Mouse (Mus musculus): ENCODE data around the gene Cdk18.
"Not testable (repeated sequence)": the region's sequence is repeated elsewhere in the genome, so short reads cannot be mapped to it uniquely, and the experiment has no call there.

Cdk18 gene

GRCm38 (mm10) chr1:132139416-132139864 is at the start of gene Cdk18:
Gene Cdk18, minus strand, starts transcription at chr1:132139684.
- CTCF ChIA-PET: interaction anchor here (0.6 kb wide), 1 partner anchor 144 kb away, joined by 6 read pairs; no protein-coding TSS in a partner anchor

GRCm38 (mm10) chr1:132189231-132189630 is 49.7 kb upstream of the Cdk18 start:
- CTCF ChIA-PET: no interaction called here

GRCm38 (mm10) chr1:132188442-132189066 is 49.1 kb upstream of the Cdk18 start:
- CTCF ChIA-PET: interaction anchor here (0.6 kb wide), 1 partner anchor 13 kb away, joined by 3 read pairs; no protein-coding TSS in a partner anchor

- CTCF ChIA-PET: no interaction called here
Measured at GRCm38 (mm10) chr1:132186303-132186702, 46.8 kb upstream of the Cdk18 start.

GRCm38 (mm10) chr1:132171619-132172018 is 32.1 kb upstream of the Cdk18 start:
- CTCF ChIA-PET: no interaction called here

- CTCF ChIA-PET: no interaction called here
Measured at GRCm38 (mm10) chr1:132170698-132171097, 31.2 kb upstream of the Cdk18 start.

- CTCF ChIA-PET: no interaction called here
Measured at GRCm38 (mm10) chr1:132168115-132168767, 28.8 kb upstream of the Cdk18 start.

GRCm38 (mm10) chr1:132165859-132166258 is 26.4 kb upstream of the Cdk18 start:
- CTCF ChIA-PET: no interaction called here

GRCm38 (mm10) chr1:132164780-132165518 is 25.5 kb upstream of the Cdk18 start:
- CTCF ChIA-PET: interaction anchor here (0.7 kb wide), 1 partner anchor 29 kb away, joined by 4 read pairs; no protein-coding TSS in a partner anchor

GRCm38 (mm10) chr1:132162618-132163017 is 23.1 kb upstream of the Cdk18 start:
- CTCF ChIA-PET: not testable (repeated sequence)

GRCm38 (mm10) chr1:132161211-132161880 is 21.9 kb upstream of the Cdk18 start:
- CTCF ChIA-PET: no interaction called here

GRCm38 (mm10) chr1:132159681-132160080 is 20.2 kb upstream of the Cdk18 start:
- CTCF ChIA-PET: no interaction called here

GRCm38 (mm10) chr1:132158741-132159140 is 19.3 kb upstream of the Cdk18 start:
- CTCF ChIA-PET: no interaction called here

- CTCF ChIA-PET: interaction anchor here (0.6 to 1.0 kb wide), 2 partner anchors 198 to 801 kb away, joined by 3 to 18 read pairs; no protein-coding TSS in a partner anchor
Measured at GRCm38 (mm10) chr1:132157808-132158207, 18.3 kb upstream of the Cdk18 start.

- CTCF ChIA-PET: interaction anchor here (0.6 to 1.6 kb wide), 4 partner anchors 37 to 801 kb away, joined by 3 to 18 read pairs (median 8); no protein-coding TSS in a partner anchor
Measured at GRCm38 (mm10) chr1:132157016-132157781, 17.7 kb upstream of the Cdk18 start.

GRCm38 (mm10) chr1:132155737-132156136 is 16.3 kb upstream of the Cdk18 start:
- CTCF ChIA-PET: interaction anchor here (0.8 to 1.6 kb wide), 2 partner anchors 11 to 35 kb away, joined by 3 to 12 read pairs; no protein-coding TSS in a partner anchor

GRCm38 (mm10) chr1:132153691-132154090 is 14.2 kb upstream of the Cdk18 start:
- CTCF ChIA-PET: interaction anchor here (0.6 kb wide), 1 partner anchor 211 kb away, joined by 4 read pairs; no protein-coding TSS in a partner anchor

- CTCF ChIA-PET: no interaction called here
Measured at GRCm38 (mm10) chr1:132153086-132153690, 13.7 kb upstream of the Cdk18 start.

GRCm38 (mm10) chr1:132151908-132152307 is 12.4 kb upstream of the Cdk18 start:
- CTCF ChIA-PET: interaction anchor here (0.6 kb wide), 2 partner anchors 30 to 37 kb away, joined by 4 to 5 read pairs; no protein-coding TSS in a partner anchor
